Mouse (Mus musculus): ENCODE data around the gene Rpl18a. TPM values are rescaled to one million over a fixed set of nuclear protein-coding genes. Genes with fewer than 3 reads are reported as not detected.

Gene Rpl18a
- total RNA-seq, 4 experiments from 2014 or later = 1,169 to 1,386 (median 1,259) TPM

GRCm38 (mm10) chr8:70880126-70880525 lies 17.1 kb downstream of the Rpl18a start:
- no peak for DNase-seq

GRCm38 (mm10) chr8:70879500-70879899 lies 17.7 kb downstream of the Rpl18a start:
- DNase-seq = no peak

GRCm38 (mm10) chr8:70878178-70878577 lies 19.0 kb downstream of the Rpl18a start:
- DNase-seq = no peak

GRCm38 (mm10) chr8:70876382-70876781 lies 20.8 kb downstream of the Rpl18a start:
- DNase-seq = no peak

GRCm38 (mm10) chr8:70874441-70874840 lies 22.8 kb downstream of the Rpl18a start:
- DNase-seq = no peak

- peak; percentile 94 for DNase-seq
These were observed 23.7 kb downstream of the Rpl18a start, which contains the start of gene Ccdc124 for GRCm38 (mm10) chr8:70873364-70873985. TSS of gene Ccdc124 (minus strand) at chr8:70873935.

GRCm38 (mm10) chr8:70872643-70873363 lies 24.4 kb downstream of the Rpl18a start:
- DNase-seq = no peak

- DNase-seq = no peak
These were observed 25.9 kb downstream of the Rpl18a start for GRCm38 (mm10) chr8:70871195-70871807.

- DNase-seq = peak; percentile 66
These were observed 27.6 kb downstream of the Rpl18a start for GRCm38 (mm10) chr8:70869601-70870041.

- DNase-seq = no peak
These were observed 28.0 kb downstream of the Rpl18a start for GRCm38 (mm10) chr8:70869199-70869571.

- no peak for DNase-seq
These were observed 28.5 kb downstream of the Rpl18a start for GRCm38 (mm10) chr8:70868559-70869198.

- no peak for DNase-seq
These were observed 30.6 kb downstream of the Rpl18a start for GRCm38 (mm10) chr8:70866566-70866965.

- DNase-seq = no peak
These were observed 31.2 kb downstream of the Rpl18a start for GRCm38 (mm10) chr8:70866001-70866520.

- DNase-seq = peak; percentile 99
These were observed 31.7 kb downstream of the Rpl18a start for GRCm38 (mm10) chr8:70865350-70866000.

GRCm38 (mm10) chr8:70864712-70865221 lies 32.4 kb downstream of the Rpl18a start:
- no peak for DNase-seq

- no peak for DNase-seq
These were observed 33.1 kb downstream of the Rpl18a start for GRCm38 (mm10) chr8:70863956-70864711.

GRCm38 (mm10) chr8:70862824-70863641 lies 34.2 kb downstream of the Rpl18a start, which contains the start of gene Kcnn1:
TSS of gene Kcnn1 (minus strand) at chr8:70863258.
- DNase-seq = no peak

GRCm38 (mm10) chr8:70857516-70857915 lies 39.7 kb downstream of the Rpl18a start:
- no peak for DNase-seq

- peak; percentile 67 for DNase-seq
These were observed 40.5 kb downstream of the Rpl18a start for GRCm38 (mm10) chr8:70856541-70857197.

GRCm38 (mm10) chr8:70856028-70856427 lies 41.2 kb downstream of the Rpl18a start:
- DNase-seq = no peak
